19 mouse cellular contexts compared by ENCODE assay signal in genomic region chr10:70237936-70238335, GRCm38 (mm10). TPM values are rescaled to one million over a fixed set of nuclear protein-coding genes. Genes with fewer than 3 reads are reported as not detected.
"Had no signal": no experiment of that assay in that cellular context is flagged by ENCODE, and none has a peak within 500 bp of the region (broad histone marks: within the 10 kb centered on the region; RNA-seq: fewer than 3 reads in every experiment).

No protein-coding gene starts in this region.

- H3K4me2 ChIP-seq: neural tube, embryonic 13.5 days; neural tube, embryonic 15.5 days; stomach, embryonic 15.5 days had no signal

- H3K27ac ChIP-seq: neural tube, embryonic 13.5 days; neural tube, embryonic 15.5 days; stomach, embryonic 15.5 days; stomach, postnatal 0 days had no signal

- DNase-seq: retina, postnatal 1 day; right cerebral cortex, adult 18-20 months; right cerebral cortex, postnatal 14 days; right cerebral cortex, postnatal 25 days; right cerebral cortex, postnatal 4 days; spleen, adult 18-20 months; thymus, adult 18-20 months; thymus, adult 2 months; thymus, postnatal 14 days; thymus, postnatal 25 days; thymus, postnatal 36 days; thymus, postnatal 4 days had no signal

- H3K27me3 ChIP-seq: neural tube, embryonic 15.5 days had no signal

- H3K36me3 ChIP-seq: neural tube, embryonic 13.5 days; neural tube, embryonic 15.5 days; stomach, embryonic 15.5 days had no signal

- H3K4me1 ChIP-seq: neural tube, embryonic 13.5 days; neural tube, embryonic 15.5 days; stomach, embryonic 15.5 days had no signal

- H3K9me3 ChIP-seq: neural tube, embryonic 15.5 days; stomach, embryonic 15.5 days had no signal

- H3K9ac ChIP-seq: neural tube, embryonic 13.5 days; neural tube, embryonic 15.5 days; stomach, embryonic 15.5 days had no signal

- H3K4me3 ChIP-seq: neural tube, embryonic 13.5 days; neural tube, embryonic 15.5 days; stomach, embryonic 15.5 days had no signal

RNA-seq across cellular contexts. Expression of gene Slc16a9, which starts 7.0 kb away (rescaled TPM):
- total RNA-seq: neutrophil, adult 5-6 weeks had no signal

RNA-seq across cellular contexts. Expression of gene Mrln, which starts 33.5 kb away (rescaled TPM):
- polyA plus RNA-seq: small intestine, adult 2 months; spleen, adult 2 months had no signal
